Mouse (Mus musculus) gastrocnemius, adult 2 months (tissue): ENCODE results near the gene Pycard. TPM values are rescaled to one million over a fixed set of nuclear protein-coding genes. Genes with fewer than 3 reads are reported as not detected.
"Not testable (repeated sequence)": the region's sequence is repeated elsewhere in the genome, so short reads cannot be mapped to it uniquely, and the experiment has no call there.

Source experiments
- DNase-seq: peaks from one replicate; pipeline ENCODE4 v3.0.0; 2022
- H3K27ac ChIP-seq: fragments of 200-600 bp; 2 replicates; pipeline ENCODE4 v1.8.1; 2022; ENCODE audit warnings: mild to moderate bottlenecking
- H3K4me3 ChIP-seq: fragments of 200-600 bp; 2 replicates; pipeline ENCODE4 v1.8.1; 2022; ENCODE audit warnings: mild to moderate bottlenecking, moderate library complexity
- CTCF ChIP-seq: fragments of 200-600 bp; IDR thresholded peaks from 2 replicates; pipeline ENCODE4 v1.8.1; 2022; ENCODE audit warnings: antibody characterized with exemption, mild to moderate bottlenecking, moderate library complexity
- intact Hi-C: fragments of 180-260 bp; cut with DNase I; formaldehyde crosslinking; loops from one replicate; pipeline ENCODE4 v1.15.1; 2025
- total RNA-seq, 2 experiments: library from RNA; stranded (reverse); gene quantifications; 2 replicates each; pipeline ENCODE4 v1.2.3; 2021

The Pycard gene
- total RNA-seq, 2 experiments from 2014 or later, result 0.38 to 0.89 TPM

GRCm38 (mm10) chr7:127952864-127953581 lies 40.6 kb downstream of the Pycard start:
- intact Hi-C loops, result no loop called here
- Histone ChIP-seq H3K27ac (no peak overlapping the region), H3K4me3 (no peak overlapping the region)
- DNase-seq, result no peak
- no peak for TF ChIP-seq CTCF

GRCm38 (mm10) chr7:127946470-127947023 lies 47.1 kb downstream of the Pycard start, which contains the start of gene Prss36:
Gene Prss36 (minus strand): TSS chr7:127946725.
- intact Hi-C loops, result no loop called here
- DNase-seq, result no peak
- no peak within 1 kb of the TSS for H3K4me3 ChIP-seq
- H3K27ac ChIP-seq, result no peak within 1 kb of the TSS
- TF ChIP-seq CTCF, result no peak

- Histone ChIP-seq H3K4me3 (peak overlapping the region; percentile 20; the same call in 1 of the 2 replicates), H3K27ac (no peak overlapping the region)
- TF ChIP-seq CTCF, result no peak
- intact Hi-C loops, result no loop called here
- DNase-seq, result peak; percentile 37
Measured at GRCm38 (mm10) chr7:127944614-127945013, 49.1 kb downstream of the Pycard start.

DNA sequence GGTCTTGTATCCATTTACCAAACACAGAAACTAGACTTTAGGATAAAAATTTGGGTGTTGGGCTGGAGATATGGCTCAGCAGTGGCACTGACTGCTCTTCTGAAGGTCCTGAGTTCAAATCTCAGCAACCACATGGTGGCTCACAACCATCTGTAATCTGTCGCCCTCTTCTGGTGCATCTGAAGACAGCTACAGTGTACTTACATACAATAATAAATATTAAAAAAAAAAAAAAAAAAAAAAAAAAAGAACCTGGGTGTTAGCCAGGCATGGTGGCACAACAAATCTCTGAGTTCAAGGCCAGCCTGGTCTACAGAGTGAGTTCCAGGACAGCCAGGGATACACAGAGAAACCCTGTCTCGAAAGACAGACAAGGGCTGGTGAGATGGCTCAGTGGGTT lies 51.6 kb downstream of the Pycard start:
- H3K4me3 ChIP-seq, H3K27ac ChIP-seq, intact Hi-C loops, DNase-seq: not testable (repeated sequence)
- peak; percentile 28; the same call in 1 of the 2 replicates for TF ChIP-seq CTCF

Other genes with a start within 250 kb of the Pycard start
- gene Fbxl19, start 249.3 kb downstream of the Pycard start, total RNA-seq, result 1 to 10 TPM; 1.2 to 2.0 TPM
- gene Orai3, start 224.1 kb downstream of the Pycard start, total RNA-seq, result 10 to 100 TPM; 10.1 to 11.7 TPM
- 10 to 100 TPM; 15.3 to 20.8 TPM for gene Setd1a, start 217.2 kb downstream of the Pycard start, total RNA-seq
- 1 to 10 TPM; 1.9 to 2.1 TPM for gene Gm49388, start 208.3 kb downstream of the Pycard start, total RNA-seq
- 1 to 10 TPM; 4.7 to 6.2 TPM for gene Hsd3b7, start 193.3 kb downstream of the Pycard start, total RNA-seq
- 10 to 100 TPM; 55.4 to 59.0 TPM for gene Stx4a, start 169.6 kb downstream of the Pycard start, total RNA-seq
- 1 to 10 TPM; 1.0 TPM for gene Stx1b, start 169.3 kb downstream of the Pycard start, total RNA-seq
- 10 to 100 TPM; 11.8 to 15.4 TPM for gene Zfp646, start 117.6 kb downstream of the Pycard start, total RNA-seq
- gene Zfp668, start 117.0 kb downstream of the Pycard start, total RNA-seq, result 1 to 10 TPM; 3.3 to 5.0 TPM
- gene Prss53, start 102.9 kb downstream of the Pycard start, total RNA-seq, result 1 to 10 TPM; 1.2 to 2.0 TPM
- gene Gm21974, start 98.4 kb downstream of the Pycard start, total RNA-seq, result not detected
- gene Vkorc1, start 98.2 kb downstream of the Pycard start, total RNA-seq, result 10 to 100 TPM in 1 of 2 experiments, 1 to 10 TPM in 1; 9.2 to 12.6 TPM
- 100 to 1,000 TPM; 169 to 177 TPM for gene Bckdk, start 89.8 kb downstream of the Pycard start, total RNA-seq
- 10 to 100 TPM; 24.3 to 26.6 TPM for gene Kat8, start 81.4 kb downstream of the Pycard start, total RNA-seq
- gene Prss8, start 63.8 kb downstream of the Pycard start, total RNA-seq, result not detected
- gene Prss36, start 47.1 kb downstream of the Pycard start, total RNA-seq, result 1 to 10 TPM; 6.0 to 7.1 TPM
- gene Fus, start 26.4 kb downstream of the Pycard start, total RNA-seq, result 10 to 100 TPM; 77.8 to 99.5 TPM
- gene Trim72, start 10.1 kb upstream of the Pycard start, total RNA-seq, result 100 to 1,000 TPM; 186 to 238 TPM
- gene Itgam, start 68.8 kb upstream of the Pycard start, total RNA-seq, result 1 to 10 TPM; 1.0 to 1.9 TPM
- gene Gm49368, start 68.8 kb upstream of the Pycard start, total RNA-seq, result not detected
- under 1 TPM in 1 of 2 experiments, not detected in 1; 0.26 TPM for gene Itgax, start 135.7 kb upstream of the Pycard start, total RNA-seq
- not detected for gene Itgad, start 160.5 kb upstream of the Pycard start, total RNA-seq
- gene Cox6a2, start 212.5 kb upstream of the Pycard start, total RNA-seq, result 1,000 to 10,000 TPM; 1,384 to 2,252 TPM
- gene Armc5, start 243.5 kb upstream of the Pycard start, total RNA-seq, result 1 to 10 TPM; 7.2 to 8.0 TPM
- gene 9130023H24Rik, start 244.2 kb upstream of the Pycard start, total RNA-seq, result 1 to 10 TPM; 1.9 to 2.1 TPM